Mouse (Mus musculus) stomach, embryonic 14.5 days (tissue): ENCODE data around the gene Atp6v1fnb. TPM values are rescaled to one million over a fixed set of nuclear protein-coding genes. Genes with fewer than 3 reads are reported as not detected.

Experiments
- ATAC-seq: fragments of 200-750 bp; cut with Nextera tagmentation; 2 replicates; pipeline ENCODE4 v1.8.0; 2017; ENCODE audit warnings: low read depth, moderate TSS enrichment; ENCODE audit not compliant: insufficient number of reproducible peaks, insufficient read depth, low FRiP score
- H3K27ac ChIP-seq: fragments of 300-500 bp; sonication (generic); 2 replicates; pipeline ENCODE4 v1.5.1; 2014; ENCODE audit warnings: mild to moderate bottlenecking, low read length, moderate library complexity, mixed read lengths
- H3K27me3 ChIP-seq: fragments of 300-500 bp; sonication (generic); 2 replicates; pipeline ENCODE4 v1.6.1; 2014; ENCODE audit warnings: low read length, control low read depth, mixed read lengths; ENCODE audit not compliant: control insufficient read depth, insufficient read depth
- H3K36me3 ChIP-seq: fragments of 300-500 bp; sonication (generic); 2 replicates; pipeline ENCODE4 v1.6.1; 2014; ENCODE audit warnings: mild to moderate bottlenecking, control low read depth, low read length, moderate library complexity, mixed read lengths; ENCODE audit not compliant: control insufficient read depth, insufficient read depth
- H3K4me1 ChIP-seq: fragments of 300-500 bp; sonication (generic); 2 replicates; pipeline ENCODE4 v1.6.1; 2014; ENCODE audit warnings: low read length, control low read depth, mixed read lengths; ENCODE audit not compliant: control insufficient read depth, insufficient read depth
- H3K4me2 ChIP-seq: fragments of 300-500 bp; sonication (generic); replicated peaks from 2 replicates; pipeline ENCODE4 v1.6.1; 2014; ENCODE audit warnings: low read depth, low read length, control low read depth
- H3K4me3 ChIP-seq: fragments of 300-500 bp; sonication (generic); 2 replicates; pipeline ENCODE4 v1.5.1; 2014; ENCODE audit warnings: low read depth, low read length, control low read depth
- H3K9ac ChIP-seq: fragments of 300-500 bp; sonication (generic); replicated peaks from 2 replicates; pipeline ENCODE4 v1.6.1; 2014; ENCODE audit warnings: low read depth, mild to moderate bottlenecking, control low read depth, low read length, moderate library complexity, mixed read lengths
- H3K9me3 ChIP-seq: fragments of 300-500 bp; sonication (generic); 2 replicates; pipeline ENCODE4 v1.6.1; 2016; ENCODE audit warnings: low read depth, low read length, control low read depth; ENCODE audit not compliant: control insufficient read depth
- WGBS: fragments of 180-500 bp; shearing (Covaris S2); extraction: QIAGEN DNeasy Blood & Tissue Kit; methylation state at CpG from one replicate; pipeline ENCODE4 v1.1.7; 2014; 5-methylcytosine and 5-hydroxymethylcytosine counted together
- polyA plus RNA-seq: library from polyadenylated mRNA; unstranded; fragments of >200 nt; fragmentation: Nextera tagmentation; extraction: Ambion mirVana; gene quantifications from 2 replicates; pipeline ENCODE4 v1.2.1, GENCODE M21; 2014

Atp6v1fnb gene
- polyA plus RNA-seq, 1 experiment from 2014 or later: not detected

GRCm38 (mm10) chr6:29433038-29433803 lies 38.0 kb upstream of the Atp6v1fnb start, which contains the start of gene Flnc:
Gene Flnc, plus strand, starts transcription at chr6:29433256.
- H3K27me3 ChIP-seq: peaks cover 3% of the 10 kb centered on the region; the same call in 1 of the 2 replicates
- peak; percentile 40 for ATAC-seq
- 1% methylated on average over 69 of the region's 77 CpGs for WGBS
- H3K4me1 ChIP-seq: peaks cover 18% of the 10 kb centered on the region; the same call in 1 of the 2 replicates
- no peaks in the 10 kb centered on the region for H3K9me3 ChIP-seq
- H3K4me3 ChIP-seq: peak within 1 kb of the TSS; percentile 73
- no peaks in the 10 kb centered on the region for H3K36me3 ChIP-seq
- H3K4me2 ChIP-seq: peak within 1 kb of the TSS; percentile 75
- H3K27ac ChIP-seq: peak within 1 kb of the TSS; percentile 95
- peak within 1 kb of the TSS; percentile 71 for H3K9ac ChIP-seq

GRCm38 (mm10) chr6:29433804-29434795 lies 37.1 kb upstream of the Atp6v1fnb start:
- H3K27ac ChIP-seq: peak overlapping the region; percentile 95
- peak overlapping the region; percentile 73 for H3K4me3 ChIP-seq
- peak overlapping the region; percentile 75 for H3K4me2 ChIP-seq
- H3K27me3 ChIP-seq: peaks cover 3% of the 10 kb centered on the region; the same call in 1 of the 2 replicates
- no peaks in the 10 kb centered on the region for H3K9me3 ChIP-seq
- 4% methylated on average over 27 of the region's 27 CpGs for WGBS
- H3K4me1 ChIP-seq: peaks cover 18% of the 10 kb centered on the region; the same call in 1 of the 2 replicates
- H3K36me3 ChIP-seq: peaks cover 7% of the 10 kb centered on the region; the same call in 1 of the 2 replicates
- peak overlapping the region; percentile 71 for H3K9ac ChIP-seq
- ATAC-seq: no peak

- peak overlapping the region; percentile 75 for H3K4me2 ChIP-seq
- WGBS: 4% methylated on average over 13 of the region's 13 CpGs
Measured at GRCm38 (mm10) chr6:29434911-29435691, 36.1 kb upstream of the Atp6v1fnb start.

GRCm38 (mm10) chr6:29435940-29436451 lies 35.2 kb upstream of the Atp6v1fnb start:
- peak overlapping the region; percentile 73 for H3K4me3 ChIP-seq
- no peaks in the 10 kb centered on the region for H3K9me3 ChIP-seq
- H3K36me3 ChIP-seq: peaks cover 19% of the 10 kb centered on the region
- WGBS: 10% methylated on average over 5 of the region's 6 CpGs
- peaks cover 18% of the 10 kb centered on the region; the same call in 1 of the 2 replicates for H3K4me1 ChIP-seq
- 0 out of 2 replicates have a peak overlapping the region, but pooled peaks have one; percentile 40 for H3K9ac ChIP-seq
- ATAC-seq: peak; percentile 48; the same call in 1 of the 2 replicates
- peaks cover 3% of the 10 kb centered on the region; the same call in 1 of the 2 replicates for H3K27me3 ChIP-seq
- peak overlapping the region; percentile 95 for H3K27ac ChIP-seq
- H3K4me2 ChIP-seq: peak overlapping the region; percentile 75

More at GRCm38 (mm10) chr6:29434911-29435691, 36.1 kb upstream of the Atp6v1fnb start:
- peaks cover 14% of the 10 kb centered on the region for H3K36me3 ChIP-seq
- peaks cover 18% of the 10 kb centered on the region; the same call in 1 of the 2 replicates for H3K4me1 ChIP-seq
- H3K27me3 ChIP-seq: peaks cover 3% of the 10 kb centered on the region; the same call in 1 of the 2 replicates
- H3K9ac ChIP-seq: peak overlapping the region; percentile 40; the same call in 1 of the 2 replicates
- peak; percentile 73 for ATAC-seq
- H3K27ac ChIP-seq: peak overlapping the region; percentile 95
- H3K4me3 ChIP-seq: peak overlapping the region; percentile 73
- no peaks in the 10 kb centered on the region for H3K9me3 ChIP-seq

- H3K27me3 ChIP-seq: peaks cover 3% of the 10 kb centered on the region; the same call in 1 of the 2 replicates
- peaks cover 22% of the 10 kb centered on the region for H3K36me3 ChIP-seq
- 7% methylated on average over 11 of the region's 11 CpGs for WGBS
- peak overlapping the region; percentile 95 for H3K27ac ChIP-seq
- peak overlapping the region; percentile 73 for H3K4me3 ChIP-seq
- H3K9ac ChIP-seq: no peak overlapping the region
- no peak for ATAC-seq
- H3K9me3 ChIP-seq: no peaks in the 10 kb centered on the region
- peaks cover 18% of the 10 kb centered on the region; the same call in 1 of the 2 replicates for H3K4me1 ChIP-seq
- H3K4me2 ChIP-seq: peak overlapping the region; percentile 75
Measured at GRCm38 (mm10) chr6:29436461-29436934, 34.7 kb upstream of the Atp6v1fnb start.

GRCm38 (mm10) chr6:29439251-29439650 lies 32.0 kb upstream of the Atp6v1fnb start:
- WGBS: 80% methylated on average over 4 of the region's 4 CpGs
- Histone ChIP-seq H3K4me2 (no peak overlapping the region), H3K4me1 (peaks cover 14% of the 10 kb centered on the region; the same call in 1 of the 2 replicates), H3K27ac (no peak overlapping the region), H3K4me3 (no peak overlapping the region), H3K36me3 (peaks cover 46% of the 10 kb centered on the region), H3K27me3 (peaks cover 3% of the 10 kb centered on the region; the same call in 1 of the 2 replicates), H3K9me3 (no peaks in the 10 kb centered on the region), H3K9ac (no peak overlapping the region)
- no peak for ATAC-seq

- Histone ChIP-seq H3K4me2 (no peak overlapping the region), H3K9me3 (no peaks in the 10 kb centered on the region), H3K27ac (no peak overlapping the region), H3K36me3 (peaks cover 47% of the 10 kb centered on the region), H3K27me3 (peaks cover 3% of the 10 kb centered on the region; the same call in 1 of the 2 replicates), H3K4me3 (no peak overlapping the region), H3K9ac (no peak overlapping the region), H3K4me1 (peaks cover 14% of the 10 kb centered on the region; the same call in 1 of the 2 replicates)
- ATAC-seq: no peak
- 91% methylated on average over 6 of the region's 6 CpGs for whole genome bisulfite sequencing
Measured at GRCm38 (mm10) chr6:29439789-29440188, 31.4 kb upstream of the Atp6v1fnb start.
